Mouse (Mus musculus) adipocyte (in vitro differentiated cells): Measurements from ENCODE around the gene Rnf213.

Experiments
- DNase-seq: peaks from one replicate; pipeline ENCODE4 v3.0.0-alpha.2; 2016; ENCODE audit warnings: low spot score

Gene Rnf213

DNA sequence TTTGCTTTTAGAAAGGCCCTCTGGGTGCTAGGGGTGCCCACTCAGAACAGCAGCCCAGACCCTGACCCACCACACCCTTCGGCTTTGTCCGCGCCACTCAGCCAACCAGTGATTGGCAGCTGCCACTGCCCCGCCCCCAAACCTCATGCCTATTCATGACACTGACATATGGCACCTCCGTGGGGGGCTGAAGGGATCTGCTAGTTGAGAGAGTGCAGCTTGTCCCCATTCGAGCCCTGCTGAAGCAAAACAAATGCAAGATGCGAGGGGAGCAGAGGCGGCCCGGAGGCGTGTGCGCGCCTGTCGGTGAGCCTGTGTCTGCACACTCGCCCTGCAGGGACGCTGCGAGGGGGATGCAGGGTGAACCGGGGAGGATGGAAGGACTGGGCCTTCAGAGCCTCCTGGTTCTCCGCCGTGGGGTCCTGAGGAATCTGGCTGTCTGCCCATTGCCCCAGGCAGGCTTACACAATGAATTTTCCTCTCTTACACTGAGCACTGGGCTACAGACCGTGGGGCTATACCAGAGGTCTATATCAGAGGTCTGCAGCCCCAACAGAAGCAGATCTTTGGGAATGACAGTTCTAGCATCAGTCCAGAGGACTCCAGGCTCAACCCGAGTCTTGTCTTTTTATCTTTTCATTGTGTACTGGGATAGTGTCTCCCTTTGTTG lies 122.2 kb downstream of the Rnf213 start:
- no peak for DNase-seq

DNA sequence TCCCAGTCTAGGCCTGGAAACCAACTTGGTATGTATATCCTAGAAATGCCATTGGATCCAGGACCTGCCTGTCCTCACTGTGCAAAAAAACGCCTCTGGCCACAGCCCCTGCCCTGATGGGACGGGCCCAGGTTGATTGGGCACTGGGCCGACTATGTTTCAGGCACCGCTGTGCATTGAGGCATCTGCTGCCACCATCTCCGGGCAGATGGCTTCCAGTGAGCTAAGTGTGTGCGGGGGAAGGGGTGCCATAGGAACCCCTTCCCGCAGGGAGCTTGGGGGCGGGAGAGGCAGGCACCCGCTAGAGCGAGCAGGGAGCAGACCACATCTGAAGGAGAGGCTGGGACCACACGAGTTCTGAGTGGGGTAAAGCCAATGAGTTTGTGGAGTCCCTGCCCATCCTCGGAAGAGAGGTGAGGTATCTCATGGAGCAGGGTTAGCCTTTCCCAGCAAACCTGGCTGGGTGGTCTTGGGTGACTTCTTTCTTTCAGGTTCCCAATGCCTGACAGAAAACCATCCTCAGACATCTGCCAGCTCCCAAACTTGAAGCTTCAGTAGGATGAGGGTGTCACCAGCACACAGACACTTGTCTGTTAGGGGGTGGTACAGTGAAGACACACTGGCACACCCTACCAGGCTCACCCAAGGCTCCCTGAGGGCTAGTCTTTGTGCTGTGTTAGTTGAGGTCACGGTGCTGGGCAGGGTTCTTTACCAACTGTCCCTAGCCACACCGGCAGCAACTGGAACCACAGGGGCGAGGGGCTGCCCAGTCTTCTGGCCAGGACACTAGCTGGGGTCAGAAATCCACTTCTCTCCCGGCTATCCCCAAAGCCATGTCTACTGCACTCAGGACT lies 123.2 kb downstream of the Rnf213 start:
- DNase-seq = no peak

- peak; percentile 42 for DNase-seq
These were observed 123.9 kb downstream of the Rnf213 start for GRCm38 (mm10) chr11:119516677-119517361.

- DNase-seq = no peak
These were observed 126.5 kb downstream of the Rnf213 start for GRCm38 (mm10) chr11:119519387-119519786.

DNA sequence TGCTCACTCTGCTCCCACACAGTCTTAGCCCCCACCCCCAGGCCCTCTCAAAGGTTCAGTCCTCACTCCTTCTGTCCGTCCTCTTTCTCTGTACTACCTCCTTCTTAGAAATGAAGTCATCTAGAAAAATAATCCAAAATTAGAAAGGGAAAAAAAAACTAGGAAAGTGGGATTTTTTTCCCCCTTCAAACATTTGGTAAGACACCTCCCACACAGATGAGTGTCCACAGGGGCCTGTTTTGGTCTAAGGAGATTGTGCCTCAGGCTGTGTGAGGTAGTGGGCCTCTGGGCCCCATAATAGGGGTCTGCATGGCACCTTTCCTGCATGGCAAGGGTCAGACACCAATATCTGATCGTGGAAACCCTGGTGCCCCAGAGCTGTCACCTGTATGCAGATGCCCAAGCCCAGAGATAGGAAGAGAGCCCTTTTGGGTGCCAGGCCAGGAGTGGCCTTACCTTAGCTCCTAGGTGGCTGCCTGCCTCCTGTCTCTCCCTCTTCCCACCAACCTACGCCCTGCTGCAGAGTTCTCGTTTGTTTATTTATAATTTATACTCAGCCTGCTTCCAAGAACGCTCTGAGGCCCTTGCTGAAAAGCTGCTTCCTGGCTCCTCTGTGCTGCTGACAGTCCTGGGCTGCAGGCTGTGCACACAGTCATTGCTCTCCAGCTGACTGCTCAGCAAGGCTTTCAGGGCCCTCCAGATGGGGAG lies 127.3 kb downstream of the Rnf213 start:
- DNase-seq = no peak

- DNase-seq = no peak
These were observed 127.8 kb downstream of the Rnf213 start for GRCm38 (mm10) chr11:119520713-119521063.

DNA sequence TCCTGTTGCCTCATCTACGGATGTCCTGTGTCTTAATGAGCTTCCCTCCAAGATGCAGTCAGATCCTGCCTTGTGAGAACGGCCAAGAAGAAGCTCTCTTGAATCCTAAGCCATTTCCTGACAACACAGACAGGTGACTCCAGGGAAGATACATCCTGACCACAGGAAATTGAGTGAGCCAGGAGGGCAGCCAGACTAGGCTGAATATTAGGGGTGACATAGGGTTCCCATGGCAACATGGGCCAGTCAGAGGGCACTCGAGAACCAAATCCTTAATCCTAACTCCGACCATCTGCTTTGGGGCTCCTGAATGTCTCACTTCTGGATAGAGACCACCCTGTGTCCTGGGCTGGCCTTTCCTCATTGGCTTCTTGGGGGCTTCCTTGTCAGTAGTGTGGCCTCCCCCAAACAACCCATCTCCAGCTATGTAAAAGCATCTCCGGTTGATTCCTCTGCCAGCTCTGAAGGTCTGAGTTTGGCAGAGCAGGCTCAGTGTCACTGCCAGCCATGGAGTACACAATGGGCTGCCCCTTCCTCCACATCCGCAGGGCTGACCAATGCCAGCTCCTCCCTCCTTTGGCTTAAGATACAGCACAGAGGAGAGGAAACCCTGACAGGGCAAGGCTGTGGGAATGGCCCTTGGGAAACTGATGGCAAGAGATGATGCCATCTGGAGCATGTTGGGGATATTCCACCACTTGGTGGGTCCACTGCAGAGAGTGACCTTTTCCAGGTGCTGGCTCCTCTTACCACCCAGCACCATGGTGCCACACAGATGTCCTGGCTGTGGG lies 129.2 kb downstream of the Rnf213 start:
- peak; percentile 83 for DNase-seq

- DNase-seq = peak; percentile 89
These were observed 129.9 kb downstream of the Rnf213 start for GRCm38 (mm10) chr11:119522779-119523178.

- DNase-seq = no peak
These were observed 130.5 kb downstream of the Rnf213 start for GRCm38 (mm10) chr11:119523392-119523791.

DNA sequence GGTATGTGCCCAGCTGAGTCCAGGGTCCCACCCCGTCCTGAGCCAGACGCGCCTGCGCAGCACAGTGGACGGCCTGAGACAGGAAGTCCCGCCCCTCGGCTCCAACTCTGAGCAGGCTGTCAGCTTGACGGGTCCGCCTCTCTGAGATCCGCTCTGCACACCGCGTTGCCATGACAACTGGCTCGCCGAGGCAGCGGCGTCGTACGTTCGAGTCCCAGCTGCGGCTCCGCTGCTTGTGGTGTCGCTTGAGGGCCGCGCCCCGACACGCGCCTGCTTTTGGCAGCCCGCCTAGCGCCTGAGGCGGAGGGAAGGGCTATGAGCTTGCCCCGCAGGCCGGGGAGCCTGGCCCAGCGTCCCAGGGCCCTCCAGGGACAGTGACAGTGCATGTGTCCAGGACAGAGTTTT lies 131.6 kb downstream of the Rnf213 start:
- no peak for DNase-seq

DNA sequence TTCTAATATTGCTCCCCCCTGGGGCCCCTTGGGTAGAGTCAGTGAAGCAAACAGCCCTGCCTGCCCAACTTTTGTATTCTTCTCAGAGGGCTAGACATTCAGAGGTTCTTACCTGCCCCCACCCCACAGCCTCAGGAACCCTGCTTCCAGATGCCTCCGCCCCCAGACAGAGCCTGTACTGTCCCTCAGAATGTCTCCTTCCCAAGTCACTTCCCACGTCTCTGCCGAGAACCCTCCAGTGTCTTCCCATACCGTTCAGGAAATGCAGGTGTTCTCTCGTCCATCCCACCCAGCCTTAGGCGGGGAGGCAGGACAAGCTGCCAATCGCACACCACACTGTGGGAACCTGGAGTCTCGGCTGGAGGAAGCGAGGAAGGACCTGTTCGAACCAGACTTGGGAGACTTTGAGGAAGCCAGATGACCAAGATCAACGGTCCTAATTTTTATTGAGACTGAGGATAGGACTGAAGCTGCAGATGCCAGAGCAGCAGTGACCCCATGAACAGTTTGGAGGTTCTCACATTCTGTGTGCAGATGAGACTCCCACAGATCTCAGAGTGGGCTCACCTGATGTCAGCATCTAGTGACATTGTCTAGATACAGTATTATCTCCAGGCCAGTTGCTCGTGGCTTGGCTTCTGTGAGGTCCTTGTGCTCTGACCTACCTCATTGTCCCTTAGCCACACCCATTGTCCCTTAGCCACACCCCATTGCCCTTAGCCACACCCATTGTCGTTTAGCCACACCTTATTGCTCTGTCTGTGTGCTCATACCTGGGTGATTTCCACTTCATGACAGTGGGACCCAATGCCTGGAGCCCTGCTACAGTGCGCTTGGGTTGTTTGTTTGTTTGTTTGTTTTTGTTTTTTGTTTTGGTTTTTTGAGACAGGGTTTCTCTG lies 133.4 kb downstream of the Rnf213 start:
- DNase-seq = no peak

- no peak for DNase-seq
These were observed 136.0 kb downstream of the Rnf213 start for GRCm38 (mm10) chr11:119528930-119529329.

GRCm38 (mm10) chr11:119532460-119532859 lies 139.6 kb downstream of the Rnf213 start:
- no peak for DNase-seq

DNA sequence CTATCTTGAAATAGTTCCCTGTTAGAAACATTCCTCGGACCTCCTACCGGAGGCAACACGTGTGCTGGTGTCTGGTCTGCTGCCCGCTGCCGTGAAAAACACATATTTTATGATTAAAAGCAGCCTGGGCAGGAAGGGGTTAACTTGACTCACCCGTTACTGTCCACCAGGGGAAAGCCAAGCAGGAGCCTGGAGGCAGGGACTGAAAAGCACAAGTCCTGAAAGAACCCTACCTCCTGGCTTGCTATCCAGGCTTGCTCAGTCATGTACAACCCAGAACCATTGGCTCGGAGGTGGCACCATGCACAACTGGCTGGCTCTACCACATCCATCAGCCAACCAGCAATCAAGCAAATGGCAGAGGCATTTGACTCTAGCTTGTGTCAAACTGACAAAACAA lies 140.8 kb downstream of the Rnf213 start:
- DNase-seq = no peak
